Mouse (Mus musculus) heart, embryonic 15.5 days (tissue): ENCODE data around the gene Nt5dc3. TPM values are rescaled to one million over a fixed set of nuclear protein-coding genes. Genes with fewer than 3 reads are reported as not detected.

Experiments
- ATAC-seq: fragments of 200-750 bp; cut with Nextera tagmentation; replicated peaks from 2 replicates; pipeline ENCODE4 v1.8.0; 2017; ENCODE audit warnings: low read depth, moderate TSS enrichment; ENCODE audit not compliant: insufficient number of reproducible peaks, insufficient read depth, low FRiP score
- H3K27ac ChIP-seq: fragments of 300-500 bp; sonication (generic); 2 replicates; pipeline ENCODE4 v1.5.1; 2015; ENCODE audit warnings: mild to moderate bottlenecking, inconsistent platforms
- H3K27me3 ChIP-seq: fragments of 300-500 bp; sonication (generic); 2 replicates; pipeline ENCODE4 v1.6.1; 2015; ENCODE audit warnings: inconsistent platforms
- H3K36me3 ChIP-seq: fragments of 300-500 bp; sonication (generic); 2 replicates; pipeline ENCODE4 v1.6.1; 2015; ENCODE audit warnings: mild to moderate bottlenecking, inconsistent platforms
- H3K4me1 ChIP-seq: fragments of 300-500 bp; sonication (generic); replicated peaks from 2 replicates; pipeline ENCODE4 v1.6.1; 2015; ENCODE audit warnings: inconsistent platforms
- H3K4me2 ChIP-seq: fragments of 300-500 bp; sonication (generic); 2 replicates; pipeline ENCODE4 v1.6.1; 2015; ENCODE audit warnings: inconsistent platforms, mild to moderate bottlenecking, moderate library complexity
- H3K4me3 ChIP-seq: fragments of 300-500 bp; sonication (generic); 2 replicates; pipeline ENCODE4 v1.5.1; 2015; ENCODE audit warnings: mild to moderate bottlenecking, inconsistent platforms
- H3K9ac ChIP-seq: fragments of 300-500 bp; sonication (generic); 2 replicates; pipeline ENCODE4 v1.6.1; 2015; ENCODE audit warnings: mild to moderate bottlenecking, inconsistent platforms
- H3K9me3 ChIP-seq: fragments of 300-500 bp; sonication (generic); replicated peaks from 2 replicates; pipeline ENCODE4 v1.6.1; 2016; ENCODE audit warnings: inconsistent platforms
- WGBS: fragments of 180-500 bp; shearing (Covaris S2); methylation state at CpG from one replicate; pipeline ENCODE4 v1.1.7; 2015; ENCODE audit warnings: mixed read lengths; 5-methylcytosine and 5-hydroxymethylcytosine counted together
- polyA plus RNA-seq: library from polyadenylated mRNA; unstranded; fragments of >200 nt; fragmentation: Nextera tagmentation; extraction: Ambion mirVana; gene quantifications from 2 replicates; pipeline ENCODE4 v1.2.1, GENCODE M21; 2015

Gene Nt5dc3
- polyA plus RNA-seq, 1 experiment from 2014 or later = 3.4 TPM

DNA sequence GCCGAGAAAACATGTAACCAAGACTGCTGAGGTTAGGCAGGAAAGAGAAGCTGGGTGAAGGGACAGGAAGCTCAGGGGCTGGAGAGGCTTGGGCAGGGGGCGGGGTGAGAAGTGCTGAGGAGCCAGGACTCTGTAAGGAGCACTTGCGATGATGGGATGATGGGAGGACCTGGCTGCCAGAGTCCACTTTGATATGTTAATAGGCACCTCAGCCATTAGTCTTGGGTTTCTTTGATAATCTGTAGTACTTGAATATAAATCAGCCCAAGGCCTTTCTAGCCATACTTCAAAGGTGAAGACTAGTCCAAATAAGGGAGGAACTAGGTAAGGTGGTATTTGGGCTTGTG, 16.4 kb upstream of the Nt5dc3 start:
- 56% methylated on average over 3 of the region's 3 CpGs for WGBS
- Histone ChIP-seq H3K4me1 (no peaks in the 10 kb centered on the region), H3K9ac (no peak overlapping the region), H3K9me3 (no peaks in the 10 kb centered on the region), H3K36me3 (no peaks in the 10 kb centered on the region), H3K4me3 (no peak overlapping the region), H3K27ac (no peak overlapping the region), H3K4me2 (no peak overlapping the region), H3K27me3 (no peaks in the 10 kb centered on the region)
- no peak for ATAC-seq

DNA sequence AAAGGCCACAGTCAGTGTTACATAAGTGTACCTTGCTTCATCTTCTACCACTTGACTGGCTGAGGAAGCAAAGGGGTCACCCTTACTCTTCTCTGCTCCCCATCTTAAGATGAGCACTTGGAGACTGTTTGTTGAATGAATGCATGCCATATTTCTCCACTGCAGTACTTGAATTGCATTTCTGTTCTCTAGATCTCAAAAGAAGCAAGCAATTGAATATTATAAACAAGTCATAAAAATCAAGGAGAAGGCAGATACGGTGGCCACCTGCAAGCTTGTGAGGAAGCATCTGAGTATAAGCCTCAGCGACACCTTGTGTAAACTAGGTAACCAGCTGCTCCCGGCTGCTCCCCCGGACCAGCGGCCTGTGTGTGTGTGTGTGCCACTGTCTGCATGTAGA, 15.1 kb upstream of the Nt5dc3 start, which contains the start of gene Gm49358:
Gene Gm49358, plus strand, starts transcription at position 301 of the 400 bp plus-strand sequence.
- H3K4me2 ChIP-seq = no peak within 1 kb of the TSS
- no peak within 1 kb of the TSS for H3K27ac ChIP-seq
- ATAC-seq = no peak
- H3K9me3 ChIP-seq = no peaks in the 10 kb centered on the region
- no peak within 1 kb of the TSS for H3K4me3 ChIP-seq
- no peaks in the 10 kb centered on the region for H3K27me3 ChIP-seq
- no peak within 1 kb of the TSS for H3K9ac ChIP-seq
- H3K4me1 ChIP-seq = no peaks in the 10 kb centered on the region
- WGBS = 87% methylated on average over 5 of the region's 5 CpGs
- H3K36me3 ChIP-seq = no peaks in the 10 kb centered on the region

DNA sequence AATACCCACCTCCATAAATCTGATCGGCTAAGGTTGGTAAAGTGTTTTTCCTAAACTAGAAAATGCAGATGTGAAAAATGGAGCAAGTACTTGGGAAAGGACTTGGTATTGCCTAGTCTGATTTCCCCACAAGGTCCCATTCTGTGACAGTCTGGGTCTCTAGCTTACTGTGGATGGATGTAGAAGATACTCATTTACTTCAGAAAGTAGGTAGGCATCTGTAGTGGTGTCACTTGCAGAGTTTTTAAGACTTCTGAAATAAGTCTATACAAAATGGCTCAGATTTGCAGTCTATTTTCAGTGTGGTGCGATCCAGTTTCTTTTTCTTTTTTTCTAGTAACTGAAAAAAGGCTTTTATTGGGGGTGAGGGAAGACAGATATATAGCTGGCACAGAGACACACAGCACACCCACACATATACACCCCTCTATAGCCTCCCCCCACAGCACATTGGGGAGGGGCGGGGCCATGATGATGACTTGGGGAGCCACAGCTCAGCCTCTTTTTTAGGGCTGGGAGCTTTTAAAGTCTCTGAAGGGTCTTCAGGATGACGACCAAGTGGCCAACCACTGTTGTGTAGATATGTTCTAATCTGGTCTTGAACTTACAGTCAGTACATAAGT, 13.3 kb upstream of the Nt5dc3 start:
- Histone ChIP-seq H3K4me3 (no peak overlapping the region), H3K27me3 (no peaks in the 10 kb centered on the region), H3K9ac (no peak overlapping the region), H3K4me2 (no peak overlapping the region), H3K36me3 (no peaks in the 10 kb centered on the region), H3K9me3 (no peaks in the 10 kb centered on the region), H3K27ac (no peak overlapping the region), H3K4me1 (0 out of 2 replicates have a peak, but pooled peaks cover 5% of the 10 kb centered on the region)
- 0 out of 2 replicates have a peak, but pooled peaks have one; percentile 31 for ATAC-seq
- 80% methylated on average over 4 of the region's 4 CpGs for WGBS

DNA sequence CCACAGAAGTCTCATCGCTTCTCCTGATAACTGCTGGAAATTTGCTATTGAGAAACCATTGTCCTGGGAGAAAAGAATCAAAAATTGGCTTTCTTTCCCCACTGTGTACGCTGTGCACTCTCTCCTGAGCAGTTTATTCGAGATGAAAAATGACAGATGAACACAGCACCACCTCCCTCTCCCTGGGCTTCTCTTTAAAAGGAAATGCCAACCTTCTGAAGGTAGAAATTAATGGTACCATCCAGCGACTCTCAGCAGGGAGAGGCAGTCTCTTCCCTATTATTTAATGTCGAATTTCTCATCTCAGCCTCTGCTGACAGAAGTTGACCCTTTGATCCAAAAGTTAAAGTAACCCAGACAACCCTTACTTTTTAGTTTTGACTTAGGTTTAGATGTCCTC, 9.6 kb upstream of the Nt5dc3 start:
- H3K9me3 ChIP-seq = no peaks in the 10 kb centered on the region
- 0 out of 2 replicates have a peak, but pooled peaks cover 5% of the 10 kb centered on the region for H3K4me1 ChIP-seq
- H3K4me2 ChIP-seq = no peak overlapping the region
- no peak overlapping the region for H3K4me3 ChIP-seq
- no peak for ATAC-seq
- H3K27me3 ChIP-seq = no peaks in the 10 kb centered on the region
- H3K36me3 ChIP-seq = no peaks in the 10 kb centered on the region
- WGBS = 63% methylated on average over 5 of the region's 5 CpGs
- no peak overlapping the region for H3K27ac ChIP-seq
- no peak overlapping the region for H3K9ac ChIP-seq

DNA sequence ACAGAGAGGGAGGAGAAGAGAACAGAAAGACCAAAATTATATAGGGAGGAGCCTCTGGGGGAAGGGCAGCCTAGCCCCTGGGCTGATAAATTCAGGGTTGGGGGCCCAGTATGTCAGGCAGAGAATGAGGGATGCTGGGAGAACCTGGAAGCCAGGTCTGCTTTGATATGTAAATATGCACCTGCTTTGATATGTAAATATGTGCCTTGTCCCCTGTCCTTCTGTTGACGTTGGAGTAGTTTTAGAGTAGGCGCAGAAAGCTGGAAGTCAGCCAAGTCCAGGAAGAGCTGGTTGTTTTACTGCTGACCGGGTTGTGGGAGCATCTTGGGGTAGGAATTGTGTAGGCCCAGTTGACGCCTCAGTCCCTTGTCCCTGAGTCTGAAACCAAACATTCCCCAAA, 9.0 kb upstream of the Nt5dc3 start:
- no peak for ATAC-seq
- H3K4me2 ChIP-seq = no peak overlapping the region
- 35% methylated on average over 4 of the region's 4 CpGs for whole genome bisulfite sequencing

DNA sequence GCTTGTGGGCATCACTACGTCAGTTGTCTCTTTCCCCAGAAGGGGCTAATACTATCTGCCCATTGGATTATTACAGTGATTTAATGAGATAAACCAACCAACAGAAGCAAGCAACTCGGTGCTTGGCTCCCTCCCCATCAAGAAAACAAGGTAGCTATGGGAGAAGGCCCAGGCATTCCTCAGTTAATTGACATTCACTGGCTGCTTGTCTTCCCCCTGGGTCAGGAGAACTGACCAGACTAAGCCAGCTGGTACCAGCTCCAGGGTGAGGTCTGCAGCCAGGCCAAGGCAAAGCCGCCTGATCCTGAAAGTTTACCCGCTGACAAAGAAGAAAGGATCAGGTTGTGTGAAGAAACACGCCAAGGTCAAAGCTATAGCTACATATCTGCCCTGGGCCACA, 7.1 kb upstream of the Nt5dc3 start:
- H3K36me3 ChIP-seq = no peaks in the 10 kb centered on the region
- no peak overlapping the region for H3K4me2 ChIP-seq
- H3K4me3 ChIP-seq = no peak overlapping the region
- no peaks in the 10 kb centered on the region for H3K9me3 ChIP-seq
- no peaks in the 10 kb centered on the region for H3K27me3 ChIP-seq
- no peak for ATAC-seq
- peaks cover 8% of the 10 kb centered on the region for H3K4me1 ChIP-seq
- H3K9ac ChIP-seq = no peak overlapping the region
- H3K27ac ChIP-seq = no peak overlapping the region
- WGBS = 79% methylated on average over 5 of the region's 5 CpGs

More for the DNA sequence above, 9.0 kb upstream of the Nt5dc3 start:
- Histone ChIP-seq H3K36me3 (no peaks in the 10 kb centered on the region), H3K27me3 (no peaks in the 10 kb centered on the region), H3K9ac (no peak overlapping the region), H3K4me3 (no peak overlapping the region), H3K4me1 (0 out of 2 replicates have a peak, but pooled peaks cover 5% of the 10 kb centered on the region), H3K27ac (no peak overlapping the region), H3K9me3 (no peaks in the 10 kb centered on the region)

DNA sequence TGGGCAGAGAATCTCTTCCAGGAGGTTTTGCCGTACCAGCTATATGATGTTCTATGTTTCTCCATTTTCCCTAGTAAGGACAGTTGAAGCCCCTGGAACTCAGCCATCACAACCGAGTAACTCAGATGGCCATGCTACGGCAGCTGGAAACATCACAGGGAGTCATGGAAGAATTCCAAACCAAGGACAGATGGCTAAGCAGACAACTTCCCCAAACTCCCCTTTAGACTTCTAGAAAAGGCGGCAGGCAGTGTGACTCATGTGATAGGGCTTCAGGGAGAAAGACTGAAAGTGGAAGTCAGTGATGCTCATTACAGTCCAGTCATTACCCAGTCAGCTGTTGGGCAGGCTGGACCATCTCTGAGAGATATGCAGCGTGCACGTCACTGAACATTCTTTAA, 6.6 kb upstream of the Nt5dc3 start:
- Histone ChIP-seq H3K27me3 (no peaks in the 10 kb centered on the region), H3K27ac (no peak overlapping the region), H3K4me1 (peaks cover 12% of the 10 kb centered on the region), H3K36me3 (no peaks in the 10 kb centered on the region), H3K9ac (no peak overlapping the region), H3K4me2 (no peak overlapping the region), H3K4me3 (no peak overlapping the region), H3K9me3 (no peaks in the 10 kb centered on the region)
- ATAC-seq = no peak
- 52% methylated on average over 6 of the region's 6 CpGs for WGBS

DNA sequence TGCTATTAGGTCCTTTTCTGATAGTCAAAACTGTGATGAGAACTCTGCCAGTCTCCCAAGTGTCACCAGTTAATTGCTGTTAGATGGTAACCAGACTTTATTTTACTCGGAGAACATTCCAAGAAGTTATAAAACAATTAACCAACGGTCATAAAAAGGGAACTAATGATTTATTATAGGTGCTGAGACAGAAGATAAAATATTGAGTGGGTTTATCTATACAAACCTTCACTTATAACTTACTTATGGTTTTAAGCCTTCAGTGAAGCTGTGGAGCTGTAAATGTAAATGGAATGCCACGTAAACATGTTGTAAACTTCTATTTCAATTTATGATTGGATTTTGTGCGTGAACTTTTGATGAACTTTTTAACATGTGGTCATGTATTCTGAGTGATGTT, 5.4 kb upstream of the Nt5dc3 start:
- H3K4me3 ChIP-seq = no peak overlapping the region

DNA sequence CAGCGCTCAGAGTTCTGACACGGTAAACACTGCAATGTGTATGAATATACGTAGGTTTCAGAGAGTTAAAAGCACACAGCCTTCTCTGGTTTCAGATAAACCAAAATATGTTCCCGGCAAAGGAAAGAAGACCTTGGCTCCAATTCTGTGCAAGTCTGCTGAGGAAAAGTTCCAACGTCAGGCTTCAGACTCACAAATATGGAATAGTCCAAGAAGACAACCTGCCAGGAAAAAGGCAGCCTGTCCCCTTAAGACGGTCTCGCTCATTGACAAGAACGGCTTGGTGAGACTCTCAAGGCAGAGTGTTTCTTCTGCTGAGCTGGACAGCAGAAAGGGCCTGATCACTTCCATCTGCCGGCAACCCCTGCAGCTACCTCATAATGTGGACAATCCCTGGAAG, 2.5 kb upstream of the Nt5dc3 start:
- Histone ChIP-seq H3K9ac (no peak overlapping the region), H3K4me1 (peaks cover 30% of the 10 kb centered on the region), H3K4me3 (no peak overlapping the region), H3K4me2 (no peak overlapping the region), H3K9me3 (no peaks in the 10 kb centered on the region), H3K27ac (0 out of 2 replicates have a peak overlapping the region, but pooled peaks have one; percentile 16), H3K27me3 (no peaks in the 10 kb centered on the region), H3K36me3 (no peaks in the 10 kb centered on the region)
- ATAC-seq = no peak
- 62% methylated on average over 9 of the region's 9 CpGs for WGBS

More for the DNA sequence above, 5.4 kb upstream of the Nt5dc3 start:
- ATAC-seq = no peak
- H3K36me3 ChIP-seq = no peaks in the 10 kb centered on the region
- H3K27ac ChIP-seq = no peak overlapping the region
- 60% methylated on average over 4 of the region's 4 CpGs for WGBS
- H3K9me3 ChIP-seq = no peaks in the 10 kb centered on the region
- no peak overlapping the region for H3K9ac ChIP-seq
- H3K27me3 ChIP-seq = no peaks in the 10 kb centered on the region
- H3K4me2 ChIP-seq = no peak overlapping the region
- H3K4me1 ChIP-seq = peaks cover 21% of the 10 kb centered on the region

DNA sequence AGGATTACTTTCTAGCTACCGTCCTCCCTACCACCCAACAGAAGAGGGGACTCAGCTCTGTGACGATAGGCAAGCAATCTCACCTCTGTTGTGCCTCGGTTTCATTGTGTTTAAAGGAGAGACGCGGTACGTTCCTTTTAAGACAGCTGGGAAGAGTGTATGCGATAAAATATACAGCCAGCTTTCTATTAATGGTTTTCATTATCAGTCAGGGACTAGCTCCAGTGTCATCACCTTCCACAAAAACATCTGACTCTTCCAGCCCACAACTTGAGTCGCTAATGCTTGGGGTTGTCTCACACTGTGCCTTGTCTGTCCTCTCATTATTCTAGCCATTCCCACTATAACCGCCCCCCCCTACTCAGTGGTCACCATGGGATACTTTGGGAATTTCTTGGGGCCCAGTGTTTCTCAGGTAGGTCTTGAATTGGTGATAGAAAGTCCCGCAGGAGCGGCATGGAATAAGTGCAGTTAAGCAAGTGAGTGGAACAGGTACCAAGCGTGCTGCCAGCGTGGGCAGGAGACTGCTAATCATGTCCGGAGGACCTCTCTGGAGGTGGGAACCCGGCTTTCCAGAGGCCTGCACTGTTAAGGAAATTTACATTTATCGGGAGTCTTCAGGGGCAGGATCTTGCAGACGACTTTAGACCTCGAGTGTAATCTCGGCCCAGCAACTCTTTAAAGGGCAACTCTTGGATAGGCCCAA, 1.0 kb upstream of the Nt5dc3 start:
- Histone ChIP-seq H3K4me1 (peaks cover 40% of the 10 kb centered on the region), H3K4me2 (peak overlapping the region; percentile 95), H3K9ac (peak overlapping the region; percentile 57), H3K9me3 (no peaks in the 10 kb centered on the region), H3K4me3 (peak overlapping the region; percentile 80), H3K27ac (peak overlapping the region; percentile 93), H3K27me3 (no peaks in the 10 kb centered on the region), H3K36me3 (no peaks in the 10 kb centered on the region)
- WGBS = 21% methylated on average over 19 of the region's 19 CpGs
- no peak for ATAC-seq

DNA sequence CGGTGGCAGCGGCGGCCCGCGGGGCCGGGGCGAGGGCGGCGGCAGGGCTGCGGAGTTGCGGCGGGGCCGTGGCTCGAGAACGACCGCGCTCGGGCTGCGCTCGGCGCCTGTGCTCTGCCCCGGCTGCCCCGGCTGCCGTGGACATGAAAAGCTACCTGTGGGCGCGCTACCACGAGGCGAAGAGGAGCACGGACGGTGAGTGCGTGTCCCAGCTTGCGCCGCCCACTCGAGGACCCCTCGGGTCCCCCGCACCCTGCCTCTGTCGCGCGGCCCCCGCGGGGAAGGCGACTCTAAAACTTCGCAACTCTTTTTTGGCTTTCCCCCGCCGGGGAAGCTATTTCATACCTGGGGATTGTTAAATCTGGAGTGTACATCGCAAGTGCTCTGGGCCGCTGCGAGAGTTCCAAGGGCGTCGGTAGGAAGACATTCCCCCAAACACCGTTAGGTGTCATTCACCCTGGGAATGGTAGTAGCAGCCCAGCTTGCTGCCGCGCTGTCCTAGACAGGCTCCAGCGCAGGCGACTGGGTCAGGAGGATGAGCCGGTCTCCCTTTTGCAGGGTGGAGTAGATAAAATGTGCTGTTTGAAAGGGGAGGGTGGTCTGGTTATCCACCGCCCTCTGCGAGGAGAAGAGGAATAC, 431 bp downstream of the Nt5dc3 start:
- H3K4me1 ChIP-seq = peaks cover 47% of the 10 kb centered on the region
- no peaks in the 10 kb centered on the region for H3K27me3 ChIP-seq

More for the DNA sequence above, 431 bp downstream of the Nt5dc3 start:
- Histone ChIP-seq H3K4me2 (peak overlapping the region; percentile 95), H3K9ac (peak overlapping the region; percentile 90), H3K9me3 (no peaks in the 10 kb centered on the region), H3K27ac (peak overlapping the region; percentile 93), H3K4me3 (peak overlapping the region; percentile 80), H3K36me3 (no peaks in the 10 kb centered on the region)
- peak; percentile 31 for ATAC-seq
- WGBS = under 1% methylated on average over 57 of the region's 58 CpGs
